Mouse (Mus musculus) heart, postnatal 36 days (tissue): ENCODE data around the gene Zscan4f. TPM values are rescaled to one million over a fixed set of nuclear protein-coding genes. Genes with fewer than 3 reads are reported as not detected.
"Not testable (repeated sequence)": the region's sequence is repeated elsewhere in the genome, so short reads cannot be mapped to it uniquely, and the experiment has no call there.

Source experiments
- DNase-seq, 2 experiments: peaks; one replicate each; pipeline ENCODE4 v3.0.0; 2021 to 2022
- intact Hi-C: fragments of 180-260 bp; cut with DNase I; formaldehyde crosslinking; loops from one replicate; pipeline ENCODE4 v1.15.1; 2025
- microRNA-seq, 2 experiments: library from miRNA; unstranded; fragments of <30 nt; microRNA quantifications; one replicate each; pipeline ENCODE4 v1.2.0; 2021; ENCODE audit warnings: borderline number of aligned reads in 2 of 2
- total RNA-seq, 2 experiments: library from RNA; stranded (reverse); gene quantifications; 2 replicates each; pipeline ENCODE4 v1.2.3; 2021

Zscan4f gene
- total RNA-seq = not detected

GRCm38 (mm10) chr7:11397615-11398014 lies at the start of gene Zscan4f:
Gene Zscan4f, plus strand, starts transcription at chr7:11397915.
- intact Hi-C loops, DNase-seq: not testable (repeated sequence)

GRCm38 (mm10) chr7:11384641-11385040 lies 13.1 kb upstream of the Zscan4f start:
- intact Hi-C loops, DNase-seq: not testable (repeated sequence)

Small RNA genes within 50 kb of the gene (microRNA-seq; reads per million reads assigned to microRNA genes)
- gene Gm23087 = 0 reads per million in 2 experiments

Other genes starting within 250 kb of the Zscan4f start
- gene Zscan4d, start 231.8 kb upstream of the Zscan4f start, total RNA-seq = not detected
- gene Zscan4e, start 87.2 kb upstream of the Zscan4f start, total RNA-seq = not detected
- gene Zscan4-ps2, start 116.4 kb downstream of the Zscan4f start, total RNA-seq = not detected
- gene Zscan4-ps3, start 211.4 kb downstream of the Zscan4f start, total RNA-seq = not detected